Mouse (Mus musculus): ENCODE data around the gene Il2ra.

- TF ChIP-seq POLR2A (IDR thresholded peaks at IDR 0.05; ENCODE audit: control insufficient read depth, extremely low read depth, insufficient read depth, low read length, poor library complexity): no peak
- no peak for TF ChIP-seq CTCF (IDR thresholded peaks at IDR 0.05; ENCODE audit: borderline replicate concordance, control insufficient read depth, extremely low read depth, insufficient read depth, low read length, poor library complexity)
These were observed 25.8 kb upstream of the Il2ra start for GRCm38 (mm10) chr2:11616846-11617245.
